Mouse (Mus musculus) embryonic fibroblast, embryonic 13.5 days (primary cell): Measurements from ENCODE around the gene Slx1b.
"Not testable (repeated sequence)": the region's sequence is repeated elsewhere in the genome, so short reads cannot be mapped to it uniquely, and the experiment has no call there.

ENCODE experiments used
- CTCF ChIP-seq: IDR thresholded peaks from 2 replicates; pipeline ENCODE4 v1.5.1; 2011; ENCODE audit warnings: mild to moderate bottlenecking, control low read depth, low read length, moderate library complexity, borderline replicate concordance; ENCODE audit not compliant: insufficient read depth
- POLR2A ChIP-seq: IDR thresholded peaks from 2 replicates; pipeline ENCODE4 v1.6.1; 2011; ENCODE audit warnings: low read depth, mild to moderate bottlenecking, control low read depth, low read length, moderate library complexity

DNA sequence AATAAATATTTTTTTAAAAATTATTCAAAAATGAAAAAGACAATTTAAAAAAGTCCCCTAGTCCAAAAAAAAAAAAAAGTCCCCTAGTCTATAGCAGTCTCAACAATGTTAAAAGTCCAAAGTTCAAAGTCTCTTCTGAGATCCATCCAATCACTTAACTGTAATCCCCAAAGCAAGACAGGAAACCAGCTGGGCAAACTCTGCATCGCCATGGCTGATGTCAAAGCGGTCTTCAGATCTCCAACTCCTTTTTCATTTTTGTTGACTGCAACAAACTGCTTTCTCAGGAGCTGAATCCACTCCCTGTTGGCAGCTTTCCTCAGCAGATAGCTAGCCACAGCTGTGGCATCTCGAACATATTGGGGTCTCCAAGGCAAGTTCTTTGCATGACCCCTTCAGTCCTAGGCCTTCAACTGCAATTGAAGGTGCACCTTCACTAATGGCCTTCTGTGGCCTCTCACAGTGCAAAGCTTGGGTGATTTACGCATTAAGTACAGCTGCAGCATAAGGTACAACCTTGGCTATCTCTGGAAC lies 34.7 kb upstream of the Slx1b start:
- not testable (repeated sequence) for TF ChIP-seq POLR2A, CTCF
